Mouse (Mus musculus): Measurements from ENCODE around the gene Olfr1341.

The Olfr1341 gene

DNA sequence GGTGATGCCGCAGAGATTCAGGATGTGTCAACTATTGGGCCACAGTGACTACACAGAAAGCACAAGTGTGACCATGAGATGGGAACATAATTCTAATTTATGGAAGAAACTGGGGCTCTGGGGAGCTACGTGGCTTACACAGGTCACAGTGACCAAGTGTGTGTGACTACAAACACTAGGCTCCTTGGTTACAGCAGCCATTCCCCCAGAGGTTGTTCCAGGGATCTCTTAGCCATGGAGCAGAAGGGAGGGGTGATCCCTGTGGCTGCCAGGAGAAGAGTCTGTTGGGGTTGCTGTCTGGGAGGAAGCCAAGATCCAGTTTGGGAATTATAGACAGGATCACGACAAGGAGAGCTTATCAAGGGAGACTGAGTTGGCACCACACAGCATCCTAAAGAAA, at the start of gene Olfr1341:
Gene Olfr1341, plus strand, starts transcription at position 301 of the 400 bp plus-strand sequence.
- DNase-seq = no peak

DNA sequence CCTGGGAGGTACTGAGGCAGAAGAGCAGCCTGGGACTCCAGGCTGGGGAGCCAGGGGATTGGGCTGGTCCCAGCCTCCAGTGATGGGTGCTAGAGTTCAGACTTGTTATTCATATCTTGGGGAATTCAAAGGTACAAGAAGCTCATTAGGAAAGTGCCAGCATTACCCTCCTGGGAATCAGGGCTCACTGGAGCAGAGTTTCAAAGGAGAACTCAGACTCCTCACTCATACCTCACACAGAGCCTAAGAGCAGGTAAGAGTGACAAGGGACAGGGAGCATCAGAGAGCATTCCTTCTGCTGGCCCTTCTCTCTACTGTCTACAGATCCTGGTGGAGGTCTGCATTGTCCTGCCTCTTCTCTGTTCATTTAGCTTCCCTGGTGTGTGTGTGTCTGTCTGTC, 44.7 kb upstream of the Olfr1341 start, which contains the start of gene Olfr62:
Gene Olfr62, plus strand, starts transcription at position 301 of the 400 bp plus-strand sequence.
- no peak for DNase-seq

DNA sequence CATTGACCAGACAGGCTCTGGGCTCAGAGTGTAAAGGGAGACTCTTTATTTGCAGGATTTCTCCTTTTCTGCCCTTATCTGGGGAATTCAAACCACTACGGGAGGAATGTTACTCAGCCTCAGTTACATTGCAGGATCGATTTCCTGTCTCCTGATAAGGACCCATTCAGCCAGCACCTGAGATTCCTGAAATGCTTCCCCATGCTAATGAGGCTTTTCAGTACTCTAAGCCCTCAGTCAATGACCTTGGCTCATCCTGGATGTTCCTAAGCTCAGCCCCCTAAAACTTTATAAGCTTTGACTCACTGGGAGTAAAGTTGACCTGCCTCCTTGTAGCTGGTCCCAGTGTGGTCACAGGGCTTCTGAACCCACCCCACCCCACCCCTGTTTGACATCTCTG, 16.2 kb upstream of the Olfr1341 start:
- DNase-seq = no peak

DNA sequence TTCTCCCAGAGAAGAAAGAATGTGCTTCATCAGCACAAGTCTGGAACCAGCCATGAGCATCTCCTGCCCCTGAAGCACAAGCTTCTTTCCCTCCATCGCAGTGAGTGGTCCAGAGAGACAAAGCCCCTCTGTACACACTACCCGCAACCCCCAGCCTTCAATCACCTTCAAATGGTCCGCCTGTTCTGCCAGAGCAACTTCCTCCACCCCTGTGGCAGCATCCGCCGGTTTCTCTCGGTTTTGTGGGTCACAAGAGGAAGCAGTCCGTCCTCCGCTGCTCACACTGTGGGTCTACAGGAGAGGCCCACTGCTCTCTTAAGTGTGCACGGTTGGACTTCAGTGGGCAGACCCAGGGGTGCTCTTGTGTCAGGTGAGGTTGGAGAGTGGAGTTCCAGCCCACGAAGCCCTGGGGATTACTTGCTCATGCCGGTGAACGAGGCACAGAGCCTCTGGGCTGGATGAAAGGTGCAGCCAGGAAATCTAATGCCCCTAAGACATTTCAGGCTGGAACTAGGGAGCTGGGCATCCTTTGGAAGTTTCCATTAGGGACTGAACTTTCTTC, 10.8 kb upstream of the Olfr1341 start, which contains the start of gene Olfr1342:
Gene Olfr1342, minus strand, starts transcription at position 345 of the 562 bp plus-strand sequence.
- DNase-seq = no peak

DNA sequence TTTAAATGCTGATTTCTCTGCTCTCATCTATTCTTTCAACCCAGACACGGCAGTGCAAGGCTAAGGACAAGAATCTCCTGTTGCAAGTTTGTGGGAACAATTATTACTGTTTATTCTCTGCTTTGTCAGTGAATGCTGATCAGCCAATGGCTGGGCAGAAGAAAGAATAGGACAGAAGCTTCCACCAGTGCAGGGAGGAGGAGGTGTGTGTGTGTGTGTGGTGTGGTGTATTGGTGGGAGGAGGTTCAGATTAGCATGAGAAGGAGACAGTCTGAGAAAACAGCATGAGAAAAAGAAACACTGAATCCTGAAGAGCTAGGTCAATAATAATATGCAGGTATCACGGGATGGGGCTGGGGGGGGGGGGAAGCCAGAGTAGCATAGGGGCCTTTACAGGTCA, 9.5 kb upstream of the Olfr1341 start:
- no peak for DNase-seq

DNA sequence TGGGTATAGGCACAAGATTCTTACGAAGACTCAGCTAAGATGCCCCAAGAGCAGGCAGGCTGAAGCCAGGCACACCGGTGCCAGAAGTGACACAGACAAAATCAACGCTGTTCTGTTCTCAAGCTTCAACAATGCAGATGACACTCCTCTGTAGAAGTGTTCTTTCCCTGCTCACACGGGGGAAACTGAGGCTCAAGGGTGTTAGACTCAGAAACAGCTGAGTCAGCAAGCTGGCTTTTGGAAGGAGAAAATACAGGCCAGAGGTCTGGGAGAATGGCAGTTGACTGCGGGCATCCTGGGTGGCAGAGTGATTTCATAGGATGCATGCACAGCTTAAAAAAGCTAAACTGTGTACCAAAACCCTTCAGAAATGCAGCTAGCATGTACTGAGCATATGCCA, 4.8 kb downstream of the Olfr1341 start:
- no peak for DNase-seq

DNA sequence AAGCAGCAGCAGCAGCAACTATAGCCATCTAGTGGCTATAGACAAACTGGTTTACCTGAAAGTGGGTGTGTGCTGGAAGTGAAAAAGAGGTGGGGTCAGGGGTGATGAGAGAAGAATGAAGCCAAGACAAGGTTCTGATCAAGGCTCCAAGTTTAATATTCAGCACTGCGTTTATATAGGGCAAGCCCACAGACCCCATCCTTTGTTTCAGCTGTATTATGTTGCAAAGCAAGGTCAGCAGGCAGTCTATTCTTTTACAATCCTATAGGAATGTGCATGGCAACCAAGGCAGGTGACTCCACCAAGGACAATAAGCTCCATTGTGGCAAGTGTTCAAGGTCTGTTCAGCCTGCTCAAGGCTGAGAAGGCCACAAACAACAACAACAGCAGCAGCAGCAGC, 8.3 kb downstream of the Olfr1341 start:
- no peak for DNase-seq

DNA sequence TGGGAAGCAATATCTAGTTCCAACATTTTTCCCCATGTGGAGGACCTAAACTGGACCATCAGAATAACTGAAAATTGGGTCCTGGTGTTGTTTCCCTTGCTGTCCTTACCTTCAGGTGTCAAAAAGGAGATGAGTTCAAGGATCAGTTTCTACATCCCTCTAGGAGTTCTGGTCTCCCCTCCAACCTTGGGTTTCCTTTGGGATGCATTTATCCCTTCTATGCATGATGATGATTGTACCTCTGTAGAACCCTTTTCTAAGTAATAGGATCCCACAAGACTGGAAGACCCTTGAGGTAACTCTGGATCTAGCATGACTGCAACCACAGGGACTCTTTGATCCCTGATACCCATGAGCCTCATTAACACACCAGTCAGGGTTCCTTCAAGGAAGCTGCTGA, 16.5 kb downstream of the Olfr1341 start, which contains the start of gene Olfr1340:
Gene Olfr1340, plus strand, starts transcription at position 301 of the 400 bp plus-strand sequence.
- no peak for DNase-seq

DNA sequence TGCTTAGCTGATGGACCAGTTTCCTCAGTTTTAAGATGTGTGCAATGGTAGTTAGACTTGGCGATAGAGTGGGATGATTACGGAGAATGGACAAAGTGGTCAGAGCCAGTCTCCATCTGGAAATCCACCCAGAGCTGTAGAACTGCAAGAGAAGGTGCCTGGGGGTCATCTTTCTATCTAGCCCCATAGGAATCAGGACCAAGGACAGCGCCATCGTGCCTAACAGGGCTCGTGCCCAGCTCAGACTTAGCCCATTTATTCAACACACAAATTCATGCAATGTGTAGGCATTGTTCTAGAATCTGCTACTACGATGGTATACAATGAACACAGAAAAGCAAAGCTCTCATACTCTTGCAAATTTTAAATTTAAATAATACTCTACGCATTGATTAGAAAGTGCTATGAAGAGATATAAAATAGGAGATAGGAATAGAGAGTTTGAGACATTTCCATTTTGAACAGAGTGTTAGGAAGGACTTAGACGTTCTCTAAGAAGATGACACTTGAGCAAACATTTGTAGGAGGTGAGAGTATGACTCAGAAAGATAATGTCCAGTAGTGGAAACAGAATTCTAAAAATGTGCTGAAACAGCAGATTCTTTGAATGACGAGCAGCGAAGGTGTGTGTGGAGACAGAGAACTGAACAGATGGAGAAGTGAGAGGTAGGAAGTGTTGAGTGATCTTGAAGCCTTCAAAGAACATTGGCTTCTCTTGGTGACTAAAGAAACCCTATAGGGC, 18.6 kb downstream of the Olfr1341 start:
- DNase-seq = peak; percentile 9

DNA sequence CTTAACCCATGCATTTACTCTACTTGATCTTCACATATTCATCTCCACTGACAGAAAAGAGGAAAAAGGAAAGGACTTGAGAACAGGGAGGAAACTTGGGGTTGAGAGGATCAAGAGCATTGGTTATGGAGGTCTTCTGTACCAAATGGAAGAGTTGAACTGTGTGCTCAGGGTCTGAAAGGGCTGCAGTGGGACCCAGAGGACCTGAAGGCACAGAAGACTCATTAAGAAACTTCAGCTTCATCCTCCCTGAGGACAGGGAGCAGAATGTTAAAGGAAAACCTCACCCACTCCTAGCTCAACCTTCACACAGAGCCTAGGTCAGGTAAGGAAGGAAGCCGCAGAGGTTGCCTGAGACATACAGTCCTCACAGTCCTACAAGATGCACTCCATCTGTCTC, 28.6 kb downstream of the Olfr1341 start, which contains the start of gene Olfr1339:
Gene Olfr1339, plus strand, starts transcription at position 301 of the 400 bp plus-strand sequence.
- DNase-seq = no peak

DNA sequence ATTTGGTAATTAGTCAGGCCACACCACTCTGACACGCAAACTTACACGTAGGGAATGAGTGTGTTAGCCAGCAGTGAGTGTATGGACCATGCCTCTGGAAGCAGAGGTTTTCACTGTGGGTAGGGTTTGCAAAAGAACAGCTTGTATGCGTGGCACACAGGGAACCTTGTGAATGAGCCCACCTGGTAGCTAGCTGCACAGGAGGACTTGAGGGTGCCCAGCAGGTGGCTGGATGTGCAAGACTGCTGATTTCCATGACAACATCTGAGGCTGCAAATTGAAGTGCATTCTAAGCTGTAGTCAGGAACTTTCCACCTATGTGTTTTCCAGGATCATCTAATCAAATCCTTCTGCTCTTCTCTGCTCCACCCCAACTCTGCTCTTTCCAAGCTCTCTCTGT, 36.3 kb downstream of the Olfr1341 start:
- no peak for DNase-seq

DNA sequence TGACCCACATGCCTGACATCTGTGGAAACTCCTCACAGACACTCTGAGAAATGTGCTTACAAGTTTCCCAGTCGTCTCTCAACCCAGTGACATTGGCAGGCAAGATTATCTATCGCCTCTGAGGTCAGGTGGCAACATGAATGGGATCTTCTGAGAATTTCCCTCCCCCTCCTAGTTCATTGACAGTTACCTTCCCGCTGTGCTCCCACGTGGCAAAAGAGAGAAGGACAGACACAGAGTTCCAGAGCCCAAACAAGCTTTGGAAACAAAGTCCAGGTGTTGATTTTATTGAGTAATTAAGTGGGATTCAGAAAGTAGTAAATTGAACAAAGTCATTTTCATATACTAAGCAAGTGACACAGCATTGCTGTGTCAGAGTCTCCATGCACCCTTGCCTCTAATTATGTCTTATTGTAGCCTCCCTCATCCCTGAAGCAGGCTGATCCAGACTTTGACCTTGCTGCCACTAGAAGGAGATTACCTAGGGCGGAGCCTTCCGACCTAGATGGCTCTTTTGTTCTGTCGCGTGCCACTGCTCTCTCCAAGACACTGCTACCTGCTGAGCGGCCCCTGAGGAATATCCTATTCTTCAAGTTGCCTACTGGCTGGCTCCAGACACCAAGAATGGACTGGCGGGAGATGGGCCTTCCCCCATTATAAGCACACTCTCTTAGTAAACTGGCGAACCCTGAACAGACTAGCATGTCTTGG, 37.8 kb downstream of the Olfr1341 start:
- no peak for DNase-seq

DNA sequence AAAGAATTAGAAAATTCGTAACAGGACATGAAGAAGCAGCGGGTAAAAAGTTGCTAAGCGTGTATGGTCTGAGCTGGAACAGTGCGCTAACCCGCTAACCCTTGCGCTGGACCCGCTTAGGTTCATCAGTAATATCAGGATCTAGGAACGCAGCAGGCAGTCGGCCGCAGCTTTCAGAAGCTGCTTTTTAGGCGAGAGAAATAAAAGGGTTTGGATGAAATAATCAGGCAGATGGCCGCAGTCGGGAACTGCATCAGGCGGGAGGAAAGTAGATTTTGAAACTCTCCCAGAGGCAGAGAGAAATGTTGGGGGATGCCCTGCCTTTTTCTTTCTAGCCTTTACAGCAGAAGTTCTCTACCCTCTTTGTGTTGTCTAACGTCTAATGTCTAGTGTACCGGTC, 38.6 kb downstream of the Olfr1341 start:
- DNase-seq = no peak

DNA sequence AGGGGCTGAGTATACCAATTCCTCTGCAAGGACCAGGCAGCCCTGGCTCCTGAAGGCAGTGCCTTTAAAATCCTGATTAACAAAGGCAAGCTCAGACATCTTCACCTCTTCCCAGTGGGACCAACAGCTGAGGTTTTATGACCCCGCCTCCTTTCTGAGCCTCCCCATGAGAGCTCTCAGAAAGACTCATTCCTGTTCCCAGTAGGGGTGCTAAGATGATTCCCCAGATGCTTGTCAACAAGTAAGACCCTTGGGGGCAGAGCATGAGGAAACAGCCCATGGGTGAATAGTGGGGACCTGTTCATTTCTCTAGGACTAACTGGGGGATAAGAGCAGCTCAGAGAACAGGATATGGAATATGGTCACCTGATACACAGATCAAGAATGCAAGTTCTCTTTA, 55.3 kb downstream of the Olfr1341 start, which contains the start of gene Olfr1338:
Gene Olfr1338, minus strand, starts transcription at position 101 of the 400 bp plus-strand sequence.
- no peak for DNase-seq

Data from lung, postnatal 10 days (tissue).